Mouse (Mus musculus): Measurements from ENCODE around the gene Gm12394.

GRCm38 (mm10) chr4:42888806-42889205 lies 32.2 kb upstream of the Gm12394 start:
- TF ChIP-seq CEBPB (IDR thresholded peaks at IDR 0.05; ENCODE audit: insufficient read depth, poor library complexity, severe bottlenecking) (no peak), USF1 (IDR thresholded peaks at IDR 0.05; ENCODE audit: low read depth) (no peak), POLR2A (IDR thresholded peaks at IDR 0.05; ENCODE audit: insufficient read length, low read depth) (no peak), TCF12 (IDR thresholded peaks at IDR 0.05; ENCODE audit: insufficient read depth, poor library complexity, severe bottlenecking) (no peak), MAX (IDR thresholded peaks at IDR 0.05; ENCODE audit: low read depth) (no peak), TCF3 (IDR thresholded peaks at IDR 0.05; ENCODE audit: insufficient read length, low read depth) (no peak), MYOG (IDR thresholded peaks at IDR 0.05; ENCODE audit: control insufficient read depth in 1 of 3, insufficient read depth in 1 of 3, insufficient read length in 2 of 3, low read depth in 2 of 3) (no peak), POLR2AphosphoS2 (IDR thresholded peaks at IDR 0.05; ENCODE audit: insufficient read length, low read depth) (no peak), E2F4 (IDR thresholded peaks at IDR 0.05; ENCODE audit: insufficient read depth) (no peak), REST (IDR thresholded peaks at IDR 0.05; ENCODE audit: insufficient read depth, insufficient read length) (no peak), MYOD1 (IDR thresholded peaks at IDR 0.05; ENCODE audit: control insufficient read depth in 1 of 3, insufficient read length in 2 of 3, low read depth in 2 of 3) (no peak), SRF (IDR thresholded peaks at IDR 0.05; ENCODE audit: control insufficient read depth, insufficient read length, low read depth) (no peak)

Measured in myocyte (in vitro differentiated cells).